Mouse (Mus musculus) MEL (cell line): ENCODE measurements around the gene Enoph1. TPM values are rescaled to one million over a fixed set of nuclear protein-coding genes. Genes with fewer than 3 reads are reported as not detected.
A peak's percentile ranks its signal among the peaks of the same experiment; 100 is the strongest.

ENCODE experiments used
- DNase-seq: peaks from one replicate; pipeline ENCODE4 v3.0.0; 2011; ENCODE audit warnings: low read depth, low spot score
- H3K27ac ChIP-seq: 2 replicates; pipeline ENCODE4 v1.5.1; 2012; ENCODE audit warnings: low read depth, mild to moderate bottlenecking, control low read depth, low read length, moderate library complexity; ENCODE audit not compliant: control insufficient read depth
- H3K27me3 ChIP-seq, 2 experiments: fragments of 150-350 bp in 1 of 2; sonication (generic) in 1 of 2; 2 replicates each; pipeline ENCODE4 v1.6.1; 2012; ENCODE audit warnings: low read length in 2 of 2, mild to moderate bottlenecking in 2 of 2, improper control_type of control experiment in 1 of 2, moderate library complexity in 1 of 2; ENCODE audit not compliant: insufficient read depth in 2 of 2, control insufficient read depth in 1 of 2
- H3K36me3 ChIP-seq, 2 experiments: 2 replicates each; pipeline ENCODE4 v1.6.1; 2012 to 2014; ENCODE audit warnings: low read length in 2 of 2, improper control_type of control experiment in 1 of 2, inconsistent platforms in 1 of 2, mild to moderate bottlenecking in 1 of 2; ENCODE audit not compliant: insufficient read depth in 2 of 2, control insufficient read depth in 1 of 2
- H3K4me1 ChIP-seq, 2 experiments: fragments of 150-350 bp in 1 of 2; sonication (generic) in 1 of 2; 2 replicates each; pipeline ENCODE4 v1.6.1; 2012; ENCODE audit warnings: low read length in 2 of 2, improper control_type of control experiment in 1 of 2, mild to moderate bottlenecking in 1 of 2; ENCODE audit not compliant: insufficient read depth in 2 of 2, control insufficient read depth in 1 of 2
- H3K4me3 ChIP-seq, 2 experiments: fragments of 150-350 bp in 1 of 2; sonication (generic) in 1 of 2; 2 replicates each; pipeline ENCODE4 v1.5.1; 2012; ENCODE audit warnings: low read depth in 2 of 2, low read length in 2 of 2, mild to moderate bottlenecking in 2 of 2, moderate library complexity in 2 of 2, control low read depth in 1 of 2, improper control_type of control experiment in 1 of 2; ENCODE audit not compliant: control insufficient read depth in 1 of 2, insufficient read depth in 1 of 2
- H3K79me2 ChIP-seq: 2 replicates; pipeline ENCODE4 v1.6.1; 2012; ENCODE audit warnings: mild to moderate bottlenecking, low read length, moderate library complexity; ENCODE audit not compliant: control insufficient read depth, poor library complexity, insufficient read depth
- H3K9ac ChIP-seq: 2 replicates; pipeline ENCODE4 v1.6.1; 2012; ENCODE audit warnings: low read depth, mild to moderate bottlenecking, control low read depth, low read length, moderate library complexity; ENCODE audit not compliant: control insufficient read depth, poor library complexity, severe bottlenecking
- H3K9me3 ChIP-seq: fragments of 150-350 bp; sonication (generic); replicated peaks from 2 replicates; pipeline ENCODE4 v1.6.1; 2012; ENCODE audit warnings: mild to moderate bottlenecking, low read length, improper control_type of control experiment, moderate library complexity; ENCODE audit not compliant: insufficient read depth
- BHLHE40 ChIP-seq: IDR thresholded peaks from 2 replicates; pipeline ENCODE4 v1.6.1; 2012; ENCODE audit warnings: low read depth, mild to moderate bottlenecking, inconsistent platforms, low read length, improper control_type of control experiment, borderline replicate concordance
- CTCF ChIP-seq, 3 experiments: IDR thresholded peaks in 2 of 3; conservative IDR thresholded peaks in 1 of 3; 2 replicates each; pipeline ENCODE4 v1.5.1; 2011 to 2012; ENCODE audit warnings: low read length in 3 of 3, low read depth in 2 of 3, mild to moderate bottlenecking in 2 of 3, improper control_type of control experiment in 1 of 3, inconsistent platforms in 1 of 3, mixed read lengths in 1 of 3, moderate library complexity in 1 of 3; ENCODE audit not compliant: control insufficient read depth in 1 of 3, insufficient read depth in 1 of 3, poor library complexity in 1 of 3, severe bottlenecking in 1 of 3
- ELF1 ChIP-seq: IDR thresholded peaks from 2 replicates; pipeline ENCODE4 v1.6.1; 2014; ENCODE audit warnings: low read depth, mild to moderate bottlenecking, inconsistent platforms, low read length, improper control_type of control experiment, moderate library complexity
- EP300 ChIP-seq, 2 experiments: IDR thresholded peaks; 2 replicates each; pipeline ENCODE4 v1.6.1; 2011; ENCODE audit warnings: improper control_type of control experiment in 2 of 2, low read length in 2 of 2, low read depth in 1 of 2, mild to moderate bottlenecking in 1 of 2
- ETS1 ChIP-seq: IDR thresholded peaks from 2 replicates; pipeline ENCODE4 v1.6.1; 2012; ENCODE audit warnings: low read depth, mild to moderate bottlenecking, inconsistent platforms, low read length, improper control_type of control experiment, moderate library complexity
- GATA1 ChIP-seq: IDR thresholded peaks from 2 replicates; pipeline ENCODE4 v1.6.1; 2011; ENCODE audit warnings: low read depth, low read length, improper control_type of control experiment
- HCFC1 ChIP-seq: IDR thresholded peaks from 2 replicates; pipeline ENCODE4 v1.6.1; 2012; ENCODE audit warnings: low read depth, mild to moderate bottlenecking, inconsistent platforms, low read length, improper control_type of control experiment, moderate library complexity
- KAT2A ChIP-seq: conservative IDR thresholded peaks from 2 replicates; pipeline ENCODE4 v1.6.1; 2012; ENCODE audit warnings: low read depth, low read length, improper control_type of control experiment, inconsistent platforms
- MAX ChIP-seq: IDR thresholded peaks from 2 replicates; pipeline ENCODE4 v1.6.1; 2011; ENCODE audit warnings: low read length, improper control_type of control experiment
- MEF2A ChIP-seq: IDR thresholded peaks from 2 replicates; pipeline ENCODE4 v1.6.1; 2014; ENCODE audit warnings: low read depth, mild to moderate bottlenecking, inconsistent platforms, low read length, improper control_type of control experiment; ENCODE audit not compliant: poor library complexity, insufficient replicate concordance, severe bottlenecking; ENCODE audit errors: extremely low read depth
- MYB ChIP-seq: IDR thresholded peaks from 2 replicates; pipeline ENCODE4 v1.6.1; 2011; ENCODE audit warnings: mild to moderate bottlenecking, low read depth, low read length, improper control_type of control experiment
- MYC ChIP-seq: IDR thresholded peaks from 2 replicates; pipeline ENCODE4 v1.6.1; 2011; ENCODE audit warnings: low read depth, mild to moderate bottlenecking, low read length, improper control_type of control experiment, moderate library complexity
- NELFE ChIP-seq: IDR thresholded peaks from 2 replicates; pipeline ENCODE4 v1.6.1; 2011; ENCODE audit warnings: low read depth, low read length, improper control_type of control experiment
- NRF1 ChIP-seq: IDR thresholded peaks from 2 replicates; pipeline ENCODE4 v1.6.1; 2014; ENCODE audit warnings: low read depth, mild to moderate bottlenecking, inconsistent platforms, low read length, improper control_type of control experiment, moderate library complexity; ENCODE audit not compliant: poor library complexity, insufficient read depth, severe bottlenecking
- RCOR1 ChIP-seq: IDR thresholded peaks from 2 replicates; pipeline ENCODE4 v1.6.1; 2012; ENCODE audit warnings: low read depth, mild to moderate bottlenecking, inconsistent platforms, low read length, improper control_type of control experiment
- TCF12 ChIP-seq: IDR thresholded peaks from 2 replicates; pipeline ENCODE4 v1.6.1; 2014; ENCODE audit warnings: low read depth, mild to moderate bottlenecking, inconsistent platforms, low read length, improper control_type of control experiment, moderate library complexity
- ZC3H11A ChIP-seq: IDR thresholded peaks from 2 replicates; pipeline ENCODE4 v1.6.1; 2012; ENCODE audit warnings: low read depth, mild to moderate bottlenecking, inconsistent platforms, low read length, improper control_type of control experiment
- ZMIZ1 ChIP-seq: IDR thresholded peaks from 2 replicates; pipeline ENCODE4 v1.6.1; 2012; ENCODE audit warnings: low read depth, mild to moderate bottlenecking, inconsistent platforms, low read length, improper control_type of control experiment, moderate library complexity
- ZNF384 ChIP-seq: IDR thresholded peaks from 2 replicates; pipeline ENCODE4 v1.6.1; 2012; ENCODE audit warnings: low read depth, mild to moderate bottlenecking, inconsistent platforms, low read length, improper control_type of control experiment
- polyA plus RNA-seq, 2 experiments: library from polyadenylated mRNA; stranded (reverse) in 1 of 2; unstranded in 1 of 2; fragments of >175 nt in 1 of 2; fragments of >200 nt in 1 of 2; gene quantifications; 2 replicates each; pipeline versions ENCODE4 v1.2.1 to v1.2.4; 2012; ENCODE audit warnings: low replicate concordance in 2 of 2, low read depth in 1 of 2; ENCODE audit not compliant: insufficient read length in 2 of 2, insufficient read depth in 1 of 2, missing spikeins in 1 of 2
- total RNA-seq: library from RNA; depleted of rRNA; stranded (reverse); fragments of 300-350 nt; gene quantifications from 2 replicates; pipeline ENCODE4 v1.2.3, GENCODE M21; 2012

Enoph1 gene
- total and polyA plus RNA-seq, 3 experiments = 83.3 to 89.0 TPM; not detected in 1

DNA sequence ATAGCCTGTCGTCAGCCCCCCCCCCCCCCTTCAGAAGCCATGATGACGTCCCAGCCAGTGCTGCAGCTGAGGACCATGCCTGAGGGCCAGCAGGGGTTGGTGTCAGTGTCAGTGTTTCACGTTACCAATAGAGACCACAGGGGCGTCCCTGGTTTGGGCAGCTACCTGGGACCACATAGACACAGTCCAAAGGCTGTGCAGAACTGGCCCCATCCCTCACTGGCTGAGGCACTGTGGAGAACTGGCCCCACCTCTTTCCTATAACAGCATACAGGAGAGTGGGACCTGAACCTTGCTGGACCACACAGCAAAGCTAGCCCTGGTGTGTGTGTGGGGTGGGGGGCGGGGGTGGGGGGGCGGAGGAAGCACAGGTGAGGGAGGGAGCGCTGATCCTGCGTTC, 39.3 kb upstream of the Enoph1 start:
- H3K9me3 ChIP-seq = no peaks in the 10 kb centered on the region
- TF ChIP-seq KAT2A = no peak
- no peak for TF ChIP-seq ZNF384
- no peak for TF ChIP-seq BHLHE40
- TF ChIP-seq NELFE = no peak
- no peak for TF ChIP-seq CTCF (IDR thresholded peaks at IDR 0.05 in 2 of 3, conservative IDR thresholded peaks at IDR 0.05 in 1 of 3; ENCODE audit: control insufficient read depth in 1 of 3, insufficient read depth in 1 of 3, low read depth in 2 of 3, low read length in 3 of 3, poor library complexity in 1 of 3, severe bottlenecking in 1 of 3)
- no peak for TF ChIP-seq MEF2A
- no peak for TF ChIP-seq NRF1
- no peak for TF ChIP-seq ZMIZ1
- no peak for TF ChIP-seq EP300 (IDR thresholded peaks at IDR 0.05; ENCODE audit: low read depth in 1 of 2, low read length in 2 of 2)
- no peak for TF ChIP-seq MYC
- no peak for TF ChIP-seq MYB
- TF ChIP-seq ZC3H11A = no peak
- no peak for TF ChIP-seq MAX
- H3K79me2 ChIP-seq = no peaks in the 10 kb centered on the region
- H3K4me3 ChIP-seq = no peak overlapping the region
- H3K27me3 ChIP-seq = no peaks in the 10 kb centered on the region
- no peak for DNase-seq
- no peak overlapping the region for H3K9ac ChIP-seq
- no peak overlapping the region for H3K27ac ChIP-seq
- peaks cover 0 to 8% of the 10 kb centered on the region in 2 experiments; a peak in 2 of 4 replicates for H3K36me3 ChIP-seq
- H3K4me1 ChIP-seq = peaks cover 6 to 14% of the 10 kb centered on the region in 2 experiments

DNA sequence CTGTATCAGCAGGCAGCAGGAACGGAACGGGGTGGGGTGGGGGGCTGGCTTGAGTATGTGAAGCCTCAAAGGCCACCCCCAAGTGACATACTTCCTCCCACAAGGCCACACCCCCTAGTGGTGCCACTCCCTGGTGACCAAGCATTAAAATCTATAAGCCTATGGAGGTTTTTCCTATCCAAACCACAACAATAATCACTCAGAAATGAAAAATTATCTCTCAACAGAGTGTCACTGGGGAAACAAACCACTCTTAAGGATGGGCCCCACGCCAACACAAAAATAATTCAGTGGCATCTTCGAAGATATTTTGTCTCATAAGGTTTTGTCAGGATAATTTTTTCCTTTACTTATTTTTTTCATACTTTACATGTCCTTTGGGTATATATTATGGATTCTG, 35.9 kb upstream of the Enoph1 start:
- peaks cover 0 to 24% of the 10 kb centered on the region in 2 experiments; a peak in 2 of 4 replicates for H3K36me3 ChIP-seq
- H3K4me3 ChIP-seq = no peak overlapping the region
- no peaks in the 10 kb centered on the region for H3K27me3 ChIP-seq
- peak; percentile 79 for DNase-seq
- H3K4me1 ChIP-seq = peaks cover 14 to 37% of the 10 kb centered on the region in 2 experiments
- peak overlapping the region; percentile 27; the same call in 1 of the 2 replicates for H3K27ac ChIP-seq
- H3K9ac ChIP-seq = no peak overlapping the region
- H3K79me2 ChIP-seq = no peaks in the 10 kb centered on the region
- H3K9me3 ChIP-seq = no peaks in the 10 kb centered on the region
- TF ChIP-seq GATA1 (0 out of 2 replicates have a peak, but pooled peaks have one; percentile 25), HCFC1 (no peak), ETS1 (peak; percentile 60), ELF1 (no peak), TCF12 (peak; percentile 65), RCOR1 (peak; percentile 65), EP300 (IDR thresholded peaks at IDR 0.05; ENCODE audit: low read depth in 1 of 2, low read length in 2 of 2) (peak; percentile 48 to 70; a peak in 3 of 4 replicates)
